In genomic region chr9:103494346-103495020, GRCm38 (mm10) we compare ENCODE assay signal across 8 mouse cellular contexts. TPM values are rescaled to one million over a fixed set of nuclear protein-coding genes. Genes with fewer than 3 reads are reported as not detected.
DNase-seq lines count a peak whose midpoint lies in the region; ATAC-seq and TF ChIP-seq lines count a peak whose summit lies in the region.

No protein-coding gene starts in this region.

- peaks cover 9% of the 10 kb centered on the region; the same call in 1 of the 2 replicates for H3K27me3 ChIP-seq in hindbrain, embryonic 14.5 days (ENCODE audit: control insufficient read depth, insufficient read depth, low read length)
- H3K27me3 ChIP-seq in lung, postnatal 0 days (replicated peaks; ENCODE audit: insufficient read depth, low read length) = no peaks in the 10 kb centered on the region

- H3K9me3 ChIP-seq in hindbrain, embryonic 14.5 days (ENCODE audit: control insufficient read depth, low read length) = no peaks in the 10 kb centered on the region
- H3K9me3 ChIP-seq in lung, postnatal 0 days (ENCODE audit: low read length) = no peaks in the 10 kb centered on the region

- no peak for TF ChIP-seq EP300 in lung, postnatal 0 days (IDR thresholded peaks at IDR 0.05)

- 30% methylated on average over 7 of the region's 7 CpGs for WGBS in hindbrain, embryonic 14.5 days
- WGBS in lung, postnatal 0 days = 37% methylated on average over 7 of the region's 7 CpGs

- H3K4me2 ChIP-seq in hindbrain, embryonic 14.5 days (replicated peaks) = no peak overlapping the region
- no peak overlapping the region for H3K4me2 ChIP-seq in lung, postnatal 0 days (replicated peaks; ENCODE audit: low read depth, low read length)

- ATAC-seq in common myeloid progenitor, adult 5-6 weeks (replicated peaks; ENCODE audit: low read depth, poor library complexity, severe bottlenecking) = peak; percentile 73
- ATAC-seq in hindbrain, embryonic 14.5 days (ENCODE audit: low FRiP score) = peak; percentile 82
- peak; percentile 84 for ATAC-seq in lung, postnatal 0 days
- no peak for ATAC-seq in monocyte, adult 5-6 weeks (replicated peaks; ENCODE audit: insufficient number of reproducible peaks, low FRiP score, low TSS enrichment, poor library complexity, severe bottlenecking)

- peaks cover 8% of the 10 kb centered on the region for H3K36me3 ChIP-seq in hindbrain, embryonic 14.5 days (replicated peaks; ENCODE audit: control insufficient read depth, insufficient read depth)
- no peaks in the 10 kb centered on the region for H3K36me3 ChIP-seq in lung, postnatal 0 days (ENCODE audit: insufficient read depth, low read length)

- peak; percentile 91 for TF ChIP-seq CTCF in lung, postnatal 0 days (IDR thresholded peaks at IDR 0.05)

- no peak overlapping the region for H3K27ac ChIP-seq in hindbrain, embryonic 14.5 days
- H3K27ac ChIP-seq in lung, postnatal 0 days (ENCODE audit: low read length) = no peak overlapping the region

- peaks cover 5% of the 10 kb centered on the region; the same call in 1 of the 2 replicates for H3K4me1 ChIP-seq in hindbrain, embryonic 14.5 days (replicated peaks; ENCODE audit: control insufficient read depth, insufficient read depth, low read length)
- no peaks in the 10 kb centered on the region for H3K4me1 ChIP-seq in lung, postnatal 0 days (ENCODE audit: insufficient read depth, low read depth, low read length)

- H3K9ac ChIP-seq in hindbrain, embryonic 14.5 days = no peak overlapping the region; the same call in 1 of the 2 replicates
- H3K9ac ChIP-seq in lung, postnatal 0 days (replicated peaks; ENCODE audit: low read depth) = no peak overlapping the region

- DNase-seq in ZHBTc4 (ENCODE audit: low read depth, low spot score) = peak; percentile 73
- DNase-seq in gastrocnemius, adult 8-10 months (ENCODE audit: low spot score in 2 of 2) = peak; percentile 48 to 66
- DNase-seq in hindbrain, embryonic 14.5 days (ENCODE audit: low spot score) = peak; percentile 86
- DNase-seq in layer of hippocampus, postnatal 25 days (ENCODE audit: extremely low spot score in 1 of 2, low spot score in 1 of 2) = peak; percentile 58 to 72
- peak; percentile 85 for DNase-seq in lung, postnatal 0 days (ENCODE audit: low spot score)
- DNase-seq in retina, embryonic 14.5 days (ENCODE audit: low spot score) = peak; percentile 89

- no peak overlapping the region for H3K4me3 ChIP-seq in hindbrain, embryonic 14.5 days (replicated peaks; ENCODE audit: low read length)
- H3K4me3 ChIP-seq in lung, postnatal 0 days (ENCODE audit: low read depth, low read length) = no peak overlapping the region

RNA-seq across cellular contexts. Expression of gene Bfsp2, which starts 14.3 kb away (rescaled TPM):
- total RNA-seq in common myeloid progenitor, adult 5-6 weeks (2017) = 2.4 and 3.8 TPM in 2 replicates
- total RNA-seq in gastrocnemius, adult 8-10 months (2022) = under 1 TPM in 3 of 4 experiments, not detected in 1; 0.40 to 0.77 (median 0.58) TPM
- polyA plus RNA-seq in hindbrain, embryonic 14.5 days (2014; fragmentation: Nextera tagmentation; extraction: Ambion mirVana) = 3.5 and 4.1 TPM in 2 replicates
- 1 to 10 TPM; 6.0 to 8.1 TPM for total RNA-seq in layer of hippocampus, postnatal 25 days (2021)
- polyA plus RNA-seq in lung, postnatal 0 days (2015; fragmentation: Nextera tagmentation; extraction: Ambion mirVana) = 0.30 and 0.68 TPM in 2 replicates
- total RNA-seq in monocyte, adult 5-6 weeks (2017) = 3.0 TPM in 2 of 3 replicates, not detected in the other
